Mouse (Mus musculus) lung, embryonic 14.5 days (tissue): ENCODE measurements around the gene Dand5. TPM values are rescaled to one million over a fixed set of nuclear protein-coding genes. Genes with fewer than 3 reads are reported as not detected.
A peak's percentile ranks its signal among the peaks of the same experiment; 100 is the strongest.

ENCODE experiments used
- ATAC-seq: fragments of 200-750 bp; cut with Nextera tagmentation; 2 replicates; pipeline ENCODE4 v1.8.0; 2017; ENCODE audit warnings: mild to moderate bottlenecking, moderate TSS enrichment, moderate library complexity; ENCODE audit not compliant: insufficient read depth
- DNase-seq: peaks from one replicate; pipeline ENCODE4 v3.0.0-alpha.2; 2015
- H3K27ac ChIP-seq: fragments of 300-500 bp; sonication (generic); 2 replicates; pipeline ENCODE4 v1.5.1; 2014; ENCODE audit warnings: low read depth, mild to moderate bottlenecking, moderate library complexity
- H3K27me3 ChIP-seq: fragments of 300-500 bp; sonication (generic); 2 replicates; pipeline ENCODE4 v1.6.1; 2014; ENCODE audit warnings: low read length, control low read depth; ENCODE audit not compliant: insufficient read depth
- H3K36me3 ChIP-seq: fragments of 300-500 bp; sonication (generic); 2 replicates; pipeline ENCODE4 v1.6.1; 2014; ENCODE audit warnings: control low read depth; ENCODE audit not compliant: insufficient read depth
- H3K4me1 ChIP-seq: fragments of 300-500 bp; sonication (generic); 2 replicates; pipeline ENCODE4 v1.6.1; 2014; ENCODE audit warnings: antibody characterized with exemption, control low read depth; ENCODE audit not compliant: insufficient read depth
- H3K4me2 ChIP-seq: fragments of 300-500 bp; sonication (generic); 2 replicates; pipeline ENCODE4 v1.6.1; 2014; ENCODE audit warnings: mild to moderate bottlenecking
- H3K4me3 ChIP-seq: fragments of 300-500 bp; sonication (generic); 2 replicates; pipeline ENCODE4 v1.5.1; 2014; ENCODE audit warnings: low read depth, low read length
- H3K9ac ChIP-seq: fragments of 300-500 bp; sonication (generic); 2 replicates; pipeline ENCODE4 v1.6.1; 2014
- H3K9me3 ChIP-seq: fragments of 300-500 bp; sonication (generic); 2 replicates; pipeline ENCODE4 v1.6.1; 2016; ENCODE audit warnings: low read depth, low read length, control low read depth
- CTCF ChIP-seq: IDR thresholded peaks from 2 replicates; pipeline ENCODE4 v1.5.1; 2016; ENCODE audit warnings: antibody characterized with exemption, low read depth
- WGBS: fragments of 180-500 bp; shearing (Covaris S2); extraction: QIAGEN DNeasy Blood & Tissue Kit; methylation state at CpG from one replicate; pipeline ENCODE4 v1.1.7; 2014; 5-methylcytosine and 5-hydroxymethylcytosine counted together
- polyA plus RNA-seq: library from polyadenylated mRNA; unstranded; fragments of >200 nt; fragmentation: Nextera tagmentation; extraction: Ambion mirVana; gene quantifications from 2 replicates; pipeline ENCODE4 v1.2.1, GENCODE M21; 2014

Dand5 gene
- polyA plus RNA-seq: 4.5 and 4.6 TPM in 2 replicates

DNA sequence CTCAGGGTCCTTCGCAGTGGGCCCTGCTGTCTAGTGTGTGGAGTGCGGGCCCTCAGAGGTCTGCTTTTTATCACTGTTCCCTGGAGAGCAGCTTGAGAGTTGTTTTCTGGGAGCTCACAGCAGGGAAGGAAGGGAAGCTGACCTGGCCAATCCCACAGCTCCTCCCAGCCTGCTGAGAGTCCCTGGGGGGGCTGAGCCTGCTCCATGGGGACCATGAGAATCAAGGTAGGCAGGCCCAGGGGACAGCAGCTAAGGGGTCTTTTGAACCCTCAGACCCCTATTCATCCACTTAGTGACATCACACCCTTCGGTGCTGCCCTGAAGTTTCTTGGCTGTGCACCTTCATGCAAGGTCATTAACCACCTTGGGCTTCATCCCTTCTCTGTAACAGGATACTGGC is at the start of gene Dand5:
Gene Dand5, minus strand, starts transcription at position 101 of the 400 bp plus-strand sequence.
- Histone ChIP-seq H3K27me3 (no peaks in the 10 kb centered on the region), H3K27ac (no peak within 1 kb of the TSS), H3K4me2 (peak within 1 kb of the TSS; percentile 49), H3K9ac (no peak within 1 kb of the TSS), H3K9me3 (no peaks in the 10 kb centered on the region), H3K4me3 (no peak within 1 kb of the TSS), H3K4me1 (no peaks in the 10 kb centered on the region), H3K36me3 (no peaks in the 10 kb centered on the region)
- no peak for DNase-seq
- ATAC-seq: no peak
- 35% methylated on average over 3 of the region's 3 CpGs for WGBS
- TF ChIP-seq CTCF: no peak

DNA sequence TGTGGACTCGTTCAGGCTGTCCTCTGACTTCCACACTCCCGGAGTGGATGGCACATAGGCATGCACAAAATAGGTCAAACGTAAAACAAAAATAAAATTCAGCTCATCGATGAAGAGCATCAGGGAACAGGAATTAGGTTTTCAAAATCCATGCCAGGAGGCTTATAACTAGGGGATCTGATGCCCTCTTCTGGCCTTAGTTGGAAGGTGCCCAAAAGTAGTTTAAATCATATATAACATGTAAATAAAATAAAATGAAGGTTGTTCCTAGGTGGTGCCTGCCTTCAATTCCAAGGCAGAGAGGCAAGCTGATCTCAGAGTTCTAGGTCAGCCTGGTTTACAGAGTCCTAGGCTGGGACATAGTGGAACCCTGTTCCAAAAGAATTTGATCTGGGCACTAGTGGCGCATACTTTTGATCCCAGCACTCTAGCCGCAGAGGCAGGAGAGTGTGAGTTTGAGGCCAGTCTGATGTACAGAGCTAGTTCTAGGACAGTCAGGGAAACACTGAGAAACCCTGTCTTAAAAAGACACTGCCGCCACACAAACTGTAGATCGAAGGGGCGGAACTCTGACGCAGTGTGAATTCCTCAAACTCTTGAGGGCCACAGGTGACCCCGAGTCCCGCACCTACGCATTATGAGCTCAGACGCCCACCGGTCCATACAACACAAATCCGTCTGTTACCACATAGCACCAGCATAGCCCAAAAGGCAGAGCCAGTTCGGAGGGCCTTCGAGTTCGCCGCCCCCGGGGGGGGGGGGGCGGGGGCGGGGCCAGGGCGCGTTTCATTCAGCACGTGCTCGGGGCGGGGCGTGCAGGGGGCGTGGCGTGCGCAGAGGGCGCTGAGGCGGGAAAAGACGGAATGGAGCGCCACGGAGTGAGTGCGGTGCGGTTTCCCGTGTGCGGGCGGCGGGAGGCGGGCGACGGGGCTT is 49.0 kb upstream of the Dand5 start, which contains the start of gene Syce2:
Gene Syce2, plus strand, starts transcription at position 736 of the 933 bp plus-strand sequence.
- ATAC-seq (peak; percentile 74), DNase-seq (peak; percentile 86)
- Histone ChIP-seq H3K27ac (no peak within 1 kb of the TSS), H3K4me1 (peaks cover 8% of the 10 kb centered on the region), H3K9ac (peak within 1 kb of the TSS; percentile 61), H3K4me2 (peak within 1 kb of the TSS; percentile 99), H3K9me3 (no peaks in the 10 kb centered on the region), H3K36me3 (peaks cover 33% of the 10 kb centered on the region), H3K27me3 (no peaks in the 10 kb centered on the region), H3K4me3 (peak within 1 kb of the TSS; percentile 49)
- 12% methylated on average over 44 of the region's 46 CpGs for WGBS
- TF ChIP-seq CTCF: peak; percentile 47

DNA sequence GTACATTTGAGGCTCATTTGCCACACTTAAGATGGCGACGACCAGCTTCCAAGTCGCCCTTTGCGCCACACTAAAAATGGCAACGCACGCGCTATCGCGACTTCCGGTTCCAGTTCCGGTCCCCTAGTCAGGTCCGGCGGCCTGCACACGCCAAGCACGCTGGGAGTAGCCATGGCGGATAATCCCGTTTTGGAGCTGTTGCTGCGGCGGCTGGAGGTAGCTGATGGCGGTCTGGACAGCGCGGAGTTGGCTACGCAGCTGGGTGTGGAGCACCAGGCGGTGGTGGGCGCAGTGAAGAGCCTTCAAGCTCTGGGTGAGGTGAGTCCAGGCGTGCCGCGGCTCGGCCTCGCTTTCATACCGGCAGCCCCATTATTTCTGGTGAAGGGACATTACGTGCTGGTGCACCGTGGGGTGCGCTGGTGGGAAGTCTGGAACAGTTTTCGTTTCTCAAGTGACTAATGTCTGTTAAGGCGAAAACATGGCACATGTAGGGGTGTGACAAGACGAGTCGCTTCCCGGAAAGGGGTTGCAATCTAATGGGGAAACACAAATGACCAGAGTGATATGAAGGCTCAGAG is 34.3 kb upstream of the Dand5 start, which contains the start of gene Farsa:
Gene Farsa, plus strand, starts transcription at position 126 of the 578 bp plus-strand sequence.
- Histone ChIP-seq H3K36me3 (peaks cover 32% of the 10 kb centered on the region), H3K4me2 (peak within 1 kb of the TSS; percentile 65), H3K27ac (peak within 1 kb of the TSS; percentile 75), H3K4me3 (peak within 1 kb of the TSS; percentile 92), H3K4me1 (0 out of 2 replicates have a peak, but pooled peaks cover 8% of the 10 kb centered on the region), H3K9me3 (no peaks in the 10 kb centered on the region), H3K9ac (peak within 1 kb of the TSS; percentile 92), H3K27me3 (no peaks in the 10 kb centered on the region)
- DNase-seq (peak; percentile 99), ATAC-seq (peak; percentile 96)
- WGBS: under 1% methylated on average over 39 of the region's 39 CpGs
- TF ChIP-seq CTCF: no peak

DNA sequence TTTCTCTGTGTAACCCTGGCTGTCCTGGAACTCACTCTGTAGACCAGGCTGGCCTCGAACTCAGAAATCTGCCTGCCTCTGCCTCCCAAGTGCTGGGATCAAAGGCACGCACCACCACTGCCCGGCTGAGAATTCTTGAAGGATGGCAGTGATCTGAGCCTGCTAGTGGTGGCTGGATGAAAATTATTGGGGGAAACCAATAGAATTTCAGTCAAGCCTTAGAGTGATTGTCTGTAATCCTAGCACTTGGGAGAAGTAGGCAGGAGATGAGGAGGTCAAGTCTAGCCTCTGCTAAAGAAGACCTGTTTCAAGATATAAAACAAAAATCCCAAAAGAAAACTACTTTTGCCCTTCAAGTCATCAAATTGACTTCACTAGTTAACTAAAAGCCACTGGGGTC is 33.8 kb upstream of the Dand5 start:
- ATAC-seq: peak; percentile 16; the same call in 1 of the 2 replicates
- Histone ChIP-seq H3K4me2 (peak overlapping the region; percentile 7; the same call in 1 of the 2 replicates), H3K27ac (no peak overlapping the region), H3K27me3 (no peaks in the 10 kb centered on the region), H3K4me3 (no peak overlapping the region; the same call in 1 of the 2 replicates), H3K4me1 (0 out of 2 replicates have a peak, but pooled peaks cover 8% of the 10 kb centered on the region), H3K36me3 (peaks cover 27% of the 10 kb centered on the region), H3K9ac (no peak overlapping the region), H3K9me3 (no peaks in the 10 kb centered on the region)
- 83% methylated on average over 3 of the region's 3 CpGs for WGBS
- no peak for DNase-seq
- TF ChIP-seq CTCF: no peak

DNA sequence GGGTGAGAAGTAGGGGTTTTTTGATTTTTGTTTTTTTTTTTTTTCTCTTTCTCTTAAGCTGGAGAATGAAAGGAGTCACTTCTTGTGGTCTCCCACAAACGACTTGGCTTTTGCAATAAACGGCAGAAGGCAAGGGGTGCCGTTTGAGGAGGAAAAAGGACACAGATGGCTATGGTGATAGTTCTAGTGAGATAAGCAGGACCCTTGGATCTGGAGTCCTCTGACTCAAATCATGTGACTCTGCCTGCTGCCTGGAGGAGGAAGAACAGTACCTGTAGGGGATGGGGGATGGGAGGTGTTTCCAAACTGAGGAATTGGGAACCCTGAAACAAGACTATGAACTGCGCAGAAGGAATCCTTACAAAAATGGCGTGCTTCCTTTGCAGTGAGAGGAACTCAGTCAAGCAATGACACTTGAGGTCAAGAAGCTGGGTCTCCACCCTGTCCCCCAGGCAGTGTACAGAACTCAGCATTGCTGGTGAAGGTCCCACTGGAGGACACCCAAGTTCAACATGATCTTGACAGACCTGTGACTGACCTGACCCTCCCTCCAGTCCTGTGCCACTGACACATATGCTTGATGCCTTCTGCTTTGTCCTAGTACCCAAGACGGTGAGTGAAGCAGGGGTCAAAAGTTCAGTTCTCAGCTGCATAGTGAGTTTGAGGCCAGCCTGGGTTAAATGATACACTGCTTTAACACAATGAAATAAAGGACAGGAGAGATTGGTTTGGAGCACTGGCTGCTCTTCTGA is 25.2 kb upstream of the Dand5 start:
- Histone ChIP-seq H3K4me3 (peak overlapping the region; percentile 97), H3K27ac (peak overlapping the region; percentile 88), H3K4me2 (peak overlapping the region; percentile 88), H3K36me3 (peaks cover 32% of the 10 kb centered on the region), H3K4me1 (peaks cover 12% of the 10 kb centered on the region), H3K27me3 (no peaks in the 10 kb centered on the region), H3K9me3 (no peaks in the 10 kb centered on the region), H3K9ac (peak overlapping the region; percentile 73)
- ATAC-seq (no peak), DNase-seq (peak; percentile 15)
- 39% methylated on average over 6 of the region's 6 CpGs for WGBS
- no peak for TF ChIP-seq CTCF

DNA sequence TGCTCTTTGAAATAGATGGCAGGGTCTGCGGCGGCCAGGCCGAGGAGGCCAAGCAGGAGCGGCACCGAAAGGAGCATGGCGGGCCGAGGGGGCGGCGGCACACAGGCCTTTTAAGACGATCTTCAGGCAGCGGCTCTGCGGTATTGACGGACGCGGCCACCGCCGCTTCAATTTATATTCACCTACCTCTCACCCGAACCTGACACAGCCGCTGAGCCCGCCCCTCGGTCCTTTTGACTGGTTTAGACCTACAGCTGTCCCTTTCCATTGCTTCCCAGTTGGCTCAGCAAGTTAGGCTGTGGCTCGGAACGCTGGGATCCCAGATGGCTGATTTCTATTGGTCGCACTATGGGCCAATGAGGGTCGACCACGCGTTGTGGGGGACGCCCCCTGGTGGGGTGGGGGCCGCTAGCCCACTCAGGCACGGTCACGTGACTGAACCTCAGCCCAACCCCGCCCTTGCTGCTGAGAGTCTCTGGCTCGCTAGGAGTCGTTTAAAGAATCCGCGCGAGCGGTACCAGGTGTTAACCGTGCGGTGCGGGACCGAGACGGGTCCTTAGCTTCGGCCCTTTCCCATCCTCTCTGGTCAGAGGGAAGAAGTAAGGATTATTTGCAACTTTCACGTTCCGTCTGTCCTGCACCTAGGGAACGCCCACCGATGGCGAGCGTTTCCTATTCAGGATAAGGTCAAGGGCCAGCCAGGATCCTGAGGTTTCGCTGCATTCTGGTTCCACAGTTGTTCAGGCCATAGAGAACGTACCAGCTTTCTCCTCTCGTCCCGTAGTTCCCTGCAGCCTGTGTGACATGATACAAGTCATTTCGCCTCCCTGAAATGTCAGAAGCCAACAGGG is 24.3 kb upstream of the Dand5 start, which contains the start of gene Calr:
Gene Calr, minus strand, starts transcription at position 213 of the 851 bp plus-strand sequence.
- ATAC-seq (peak; percentile 99), DNase-seq (peak; percentile 100)
- H3K4me1 ChIP-seq: peaks cover 12% of the 10 kb centered on the region
- H3K4me2 ChIP-seq: peak within 1 kb of the TSS; percentile 88
- TF ChIP-seq CTCF: peak; percentile 53
- H3K4me3 ChIP-seq: peak within 1 kb of the TSS; percentile 97
- no peaks in the 10 kb centered on the region for H3K9me3 ChIP-seq
- no peaks in the 10 kb centered on the region for H3K27me3 ChIP-seq
- H3K9ac ChIP-seq: peak within 1 kb of the TSS; percentile 98
- peaks cover 41% of the 10 kb centered on the region for H3K36me3 ChIP-seq
- under 1% methylated on average over 55 of the region's 55 CpGs for WGBS
- peak within 1 kb of the TSS; percentile 88 for H3K27ac ChIP-seq
